Mouse (Mus musculus) 416B (cell line): ENCODE measurements at regions not wholly inside any gene's neighbourhood (a gene's known extent, or its start where the extent isn't known, plus 50 kb on each side); places are given as distances from the start of the nearest gene placed in this dataset.

Experiments
- DNase-seq: peaks from one replicate; pipeline ENCODE4 v3.0.0; 2011; ENCODE audit warnings: low read depth

DNA sequence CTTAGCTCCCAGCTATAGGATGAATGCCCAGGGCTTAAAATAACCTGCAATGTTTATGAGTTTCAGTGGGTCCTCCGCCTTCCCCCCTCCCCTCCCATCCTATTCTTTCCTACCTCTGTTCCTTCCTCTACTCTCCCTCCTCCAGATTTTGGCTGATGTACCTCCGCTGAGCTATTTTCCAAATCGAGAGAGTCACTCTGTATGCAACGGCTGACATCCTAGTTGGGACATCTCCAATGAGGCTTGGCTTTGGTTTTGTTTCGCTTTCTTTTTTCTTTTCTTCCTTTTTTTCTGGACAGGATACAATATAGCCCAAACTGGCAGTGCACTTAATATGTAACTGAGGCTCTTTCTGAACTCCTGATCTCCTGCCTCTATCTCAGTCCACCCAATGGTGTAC, 76.7 kb upstream of the Klf7 start:
- DNase-seq: no peak

DNA sequence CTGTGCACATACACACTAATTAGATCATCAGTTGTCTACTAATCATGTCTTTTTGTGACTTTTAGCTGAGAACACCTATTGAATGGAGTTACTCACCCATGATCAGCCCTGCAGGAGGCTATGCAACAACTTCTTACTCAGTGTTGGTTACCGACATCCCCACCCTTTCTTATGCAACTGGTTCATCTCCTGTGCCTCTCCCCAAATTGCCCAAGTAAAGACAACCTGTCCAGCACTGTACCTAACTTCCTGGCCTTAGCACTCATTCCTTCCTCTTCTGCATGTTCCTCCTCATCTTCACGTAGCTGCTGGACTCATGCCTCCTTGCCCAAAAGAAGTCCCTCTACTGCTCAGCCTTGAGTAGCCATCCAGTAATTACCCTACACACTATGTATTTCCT, 76.2 kb upstream of the Klf7 start:
- no peak for DNase-seq

DNA sequence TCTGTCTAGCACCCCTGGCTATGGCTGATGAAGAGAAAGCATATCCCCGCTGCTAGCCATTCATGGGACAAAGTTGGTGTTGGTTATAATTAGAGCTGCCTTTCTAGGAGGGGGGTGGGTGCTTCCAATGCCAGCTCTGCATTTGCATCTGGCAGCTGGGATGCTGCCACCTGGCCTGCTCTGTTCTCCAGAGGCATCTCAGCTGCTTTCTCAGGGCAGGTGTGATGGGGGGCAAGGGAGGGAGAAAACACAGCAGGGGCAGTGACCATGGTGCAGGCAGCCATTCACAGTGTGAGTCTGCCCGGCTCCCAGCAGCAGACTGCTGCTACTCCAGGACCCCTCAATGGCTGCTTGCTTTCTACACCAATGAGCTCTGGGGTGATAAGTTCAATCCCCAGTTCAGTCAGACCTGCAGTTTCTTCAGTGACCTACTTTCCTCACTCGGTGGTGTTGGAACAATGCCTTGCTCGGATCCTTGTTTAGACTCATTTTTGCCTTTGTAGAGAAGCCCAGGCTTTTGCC, 73.9 kb upstream of the Klf7 start:
- no peak for DNase-seq

DNA sequence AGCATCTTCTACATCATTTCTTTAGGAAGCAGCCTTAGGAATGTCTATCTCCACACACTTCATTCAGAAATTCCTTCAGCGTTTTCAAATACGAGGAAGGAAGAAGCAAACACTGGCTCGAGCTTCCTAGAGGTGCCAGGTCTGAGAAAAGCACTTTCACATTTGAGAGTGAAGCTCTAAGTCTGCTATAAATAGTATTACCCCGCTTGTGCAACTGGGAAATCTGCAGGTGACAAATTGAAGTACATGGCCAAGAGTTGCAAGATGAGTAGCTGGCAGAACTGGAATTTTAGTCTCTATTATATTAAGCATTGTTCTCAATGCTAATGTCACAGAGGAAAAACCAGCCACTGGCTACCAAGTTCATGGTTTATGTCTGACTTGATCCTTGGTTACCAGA, 73.2 kb upstream of the Klf7 start:
- no peak for DNase-seq

- no peak for DNase-seq
Observed at GRCm38 (mm10) chr1:64193150-64193838, 71.2 kb upstream of the Klf7 start.

DNA sequence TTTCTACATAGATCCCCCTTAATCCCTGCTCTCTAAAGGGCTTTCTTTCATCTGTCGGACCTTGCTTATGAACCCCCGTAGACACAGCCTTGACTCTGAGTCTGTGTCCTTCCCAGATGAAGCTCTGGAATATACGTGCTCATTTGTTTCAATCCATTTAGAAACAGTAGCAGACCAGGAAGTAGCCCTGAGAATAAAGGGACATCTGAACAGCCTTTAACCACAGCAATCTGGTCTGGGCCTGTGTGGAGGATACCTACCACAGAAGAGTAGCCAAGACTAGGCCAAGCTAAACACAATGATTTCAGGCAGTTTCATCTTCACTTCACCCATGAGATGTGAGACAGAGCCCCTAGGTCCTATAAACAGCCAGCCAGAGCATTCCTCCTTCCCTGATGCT, 70.7 kb upstream of the Klf7 start:
- no peak for DNase-seq

GRCm38 (mm10) chr1:64191242-64192220, 69.4 kb upstream of the Klf7 start:
- DNase-seq: peak; percentile 19

- DNase-seq: no peak
Observed at GRCm38 (mm10) chr1:64190705-64191104, 68.6 kb upstream of the Klf7 start.

DNA sequence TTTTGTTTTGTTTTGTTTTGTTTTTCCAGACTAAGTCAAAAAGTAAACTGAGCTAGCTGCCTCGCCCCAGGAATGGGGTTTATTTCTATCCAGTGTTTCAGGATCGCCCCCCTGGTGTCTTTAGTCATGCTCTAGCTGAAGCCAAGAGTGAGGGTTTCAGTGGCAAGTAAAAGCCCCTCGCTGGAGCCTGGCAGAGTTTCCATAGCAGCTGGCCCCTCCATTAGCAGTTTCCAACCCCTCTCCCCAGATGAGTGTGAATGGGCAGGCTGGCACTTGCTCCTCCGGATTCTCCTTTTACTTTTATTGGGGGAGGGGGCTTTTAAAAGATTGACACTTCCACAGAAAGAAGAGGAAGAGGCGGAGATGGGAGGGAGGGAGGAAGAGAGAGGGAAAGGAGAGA, 68.0 kb upstream of the Klf7 start:
- no peak for DNase-seq

- DNase-seq: peak; percentile 74
Observed at GRCm38 (mm10) chr1:64189471-64189870, 67.4 kb upstream of the Klf7 start.

GRCm38 (mm10) chr1:64187796-64188513, 65.9 kb upstream of the Klf7 start:
- no peak for DNase-seq

DNA sequence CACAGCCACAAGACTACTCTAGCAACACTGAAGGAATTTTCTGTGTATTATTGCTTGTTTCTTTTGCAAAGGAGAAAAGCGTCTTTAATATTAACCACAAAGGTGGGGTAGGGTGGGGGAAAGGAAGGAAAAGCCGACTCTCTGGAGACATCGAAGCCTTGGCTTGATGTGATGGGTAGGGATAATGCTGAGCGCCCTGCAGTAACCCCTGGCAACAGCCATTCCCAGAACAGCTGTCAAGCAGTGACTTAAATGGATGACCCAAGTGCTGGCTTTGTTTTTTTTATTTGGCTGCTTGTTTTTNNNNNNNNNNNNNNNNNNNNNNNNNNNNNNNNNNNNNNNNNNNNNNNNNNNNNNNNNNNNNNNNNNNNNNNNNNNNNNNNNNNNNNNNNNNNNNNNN, 51.6 kb upstream of the Klf7 start:
- DNase-seq: no peak

GRCm38 (mm10) chr1:64172122-64172521, 50.0 kb upstream of the Klf7 start:
- no peak for DNase-seq
